In the genomic region with DNA sequence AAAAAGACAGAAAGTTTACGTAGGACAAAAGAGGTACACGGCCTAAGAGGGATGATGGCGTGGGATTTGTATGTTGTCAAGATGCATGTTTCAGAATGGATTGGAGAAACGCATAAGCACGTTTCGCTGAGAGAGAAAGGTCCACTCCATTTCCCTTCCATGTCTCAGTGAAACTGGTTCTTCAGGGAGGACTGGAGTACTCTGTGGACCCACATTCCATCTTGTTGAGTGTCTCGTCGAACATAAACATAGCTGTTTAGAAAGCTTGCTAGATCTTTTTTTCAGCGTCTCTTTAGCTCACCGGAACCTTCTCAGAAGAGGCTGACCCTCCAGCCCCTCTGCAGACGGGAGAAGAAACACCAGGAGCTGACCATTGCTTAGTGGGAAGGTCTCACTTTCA, we compare ENCODE assay signal across 25 mouse cellular contexts.
"Had no signal": no experiment of that assay in that cellular context is flagged by ENCODE, and none has a peak within 500 bp of the region (broad histone marks: within the 10 kb centered on the region; RNA-seq: fewer than 3 reads in every experiment).

No protein-coding gene starts in this region.

- H3K4me1 ChIP-seq: heart, embryonic 10.5 days; heart, embryonic 12.5 days; intestine, embryonic 15.5 days had no signal

- H3K4me2 ChIP-seq: heart, embryonic 12.5 days; hindbrain, embryonic 12.5 days; hindbrain, embryonic 14.5 days; intestine, embryonic 15.5 days; limb, embryonic 12.5 days had no signal

- H3K36me3 ChIP-seq: heart, embryonic 10.5 days; heart, embryonic 12.5 days; hindbrain, embryonic 10.5 days; hindbrain, embryonic 12.5 days; intestine, embryonic 15.5 days; limb, embryonic 10.5 days; limb, embryonic 12.5 days had no signal

- H3K27ac ChIP-seq: gastrocnemius, adult 2 months; heart, embryonic 10.5 days; hindbrain, embryonic 10.5 days; hindbrain, embryonic 12.5 days; hindbrain, embryonic 14.5 days; intestine, embryonic 15.5 days; layer of hippocampus, adult 2 months; left cerebral cortex, adult 2 months; limb, embryonic 10.5 days; limb, embryonic 12.5 days had no signal

- H3K27me3 ChIP-seq: heart, embryonic 12.5 days; hindbrain, embryonic 12.5 days; intestine, embryonic 15.5 days had no signal

- H3K9ac ChIP-seq: heart, embryonic 12.5 days; hindbrain, embryonic 12.5 days; hindbrain, embryonic 14.5 days; intestine, embryonic 15.5 days; limb, embryonic 12.5 days had no signal

- DNase-seq: gastrocnemius, adult 2 months; gastrocnemius, postnatal 10 days; gastrocnemius, postnatal 25 days; heart, adult 18-20 months; heart, postnatal 10 days; heart, postnatal 4 days; kidney, adult 18-20 months; kidney, adult 8-10 months; kidney, postnatal 10 days; kidney, postnatal 25 days; kidney, postnatal 4 days; liver had no signal

- H3K9me3 ChIP-seq: intestine, embryonic 15.5 days; limb, embryonic 10.5 days had no signal

- H3K4me3 ChIP-seq: gastrocnemius, adult 2 months; heart, embryonic 10.5 days; heart, embryonic 12.5 days; hindbrain, embryonic 10.5 days; hindbrain, embryonic 12.5 days; intestine, embryonic 15.5 days; layer of hippocampus, adult 2 months; left cerebral cortex, adult 2 months; limb, embryonic 10.5 days; limb, embryonic 12.5 days had no signal

- ATAC-seq: hindbrain, embryonic 16.5 days; inflammation-experienced regulatory T-cells, adult 6 months; intestine, embryonic 15.5 days; intestine, postnatal 0 days had no signal
